8 mouse cellular contexts compared by ENCODE assay signal in genomic region chr9:22388401-22388980, GRCm38 (mm10). TPM values are rescaled to one million over a fixed set of nuclear protein-coding genes. Genes with fewer than 3 reads are reported as not detected.
DNase-seq lines count a peak whose midpoint lies in the region; ATAC-seq and TF ChIP-seq lines count a peak whose summit lies in the region.

No protein-coding gene starts in this region.

- TF ChIP-seq CTCF in kidney, adult 2 months (conservative IDR thresholded peaks at IDR 0.05; ENCODE audit: insufficient read depth, insufficient read length, low read depth, low read length): no peak
- TF ChIP-seq CTCF in G1E (IDR thresholded peaks at IDR 0.05; ENCODE audit: low read depth, low read length): no peak

- ATAC-seq in G1E (ENCODE audit: extremely low read depth, insufficient number of reproducible peaks, low FRiP score, poor library complexity, severe bottlenecking): 0 out of 2 replicates have a peak, but pooled peaks have one; percentile 12
- peak; percentile 78 for ATAC-seq in embryonic facial prominence, embryonic 11.5 days (replicated peaks; ENCODE audit: insufficient number of reproducible peaks, low FRiP score, low TSS enrichment, low read depth)
- peak; percentile 89 for ATAC-seq in hindbrain, embryonic 11.5 days (ENCODE audit: low FRiP score)
- ATAC-seq in stomach, embryonic 15.5 days (ENCODE audit: insufficient read depth, low FRiP score, low read depth): peak; percentile 66

- no peak overlapping the region for H3K27ac ChIP-seq in kidney, adult 2 months (ENCODE audit: insufficient read depth, low read depth, low read length)
- peak overlapping the region; percentile 85 for H3K27ac ChIP-seq in embryonic facial prominence, embryonic 11.5 days (replicated peaks; ENCODE audit: low read depth, low read length)
- peak overlapping the region; percentile 86 for H3K27ac ChIP-seq in hindbrain, embryonic 11.5 days (ENCODE audit: low read depth, low read length)
- peak overlapping the region; percentile 94 for H3K27ac ChIP-seq in stomach, embryonic 15.5 days

- peak overlapping the region; percentile 64 for H3K4me3 ChIP-seq in kidney, adult 2 months (ENCODE audit: insufficient read depth, low read depth, low read length)
- H3K4me3 ChIP-seq in G1E (ENCODE audit: low read depth, low read length): peak overlapping the region; percentile 83
- H3K4me3 ChIP-seq in embryonic facial prominence, embryonic 11.5 days (ENCODE audit: low read depth, low read length): peak overlapping the region; percentile 76
- peak overlapping the region; percentile 80 for H3K4me3 ChIP-seq in hindbrain, embryonic 11.5 days (ENCODE audit: low read depth, low read length)
- H3K4me3 ChIP-seq in stomach, embryonic 15.5 days (replicated peaks): peak overlapping the region; percentile 69

- peak overlapping the region; percentile 88 for H3K9ac ChIP-seq in embryonic facial prominence, embryonic 11.5 days (replicated peaks; ENCODE audit: low read length)
- peak overlapping the region; percentile 86 for H3K9ac ChIP-seq in hindbrain, embryonic 11.5 days (ENCODE audit: low read depth, low read length)
- H3K9ac ChIP-seq in stomach, embryonic 15.5 days: peak overlapping the region; percentile 75

- no peaks in the 10 kb centered on the region for H3K9me3 ChIP-seq in G1E (replicated peaks)
- no peaks in the 10 kb centered on the region for H3K9me3 ChIP-seq in embryonic facial prominence, embryonic 11.5 days (replicated peaks; ENCODE audit: control insufficient read depth, low read length)
- no peaks in the 10 kb centered on the region for H3K9me3 ChIP-seq in hindbrain, embryonic 11.5 days (ENCODE audit: control insufficient read depth, low read length)
- H3K9me3 ChIP-seq in stomach, embryonic 15.5 days: no peaks in the 10 kb centered on the region

- DNase-seq in kidney, adult 2 months: no peak
- no peak for DNase-seq in kidney, adult 11 months
- DNase-seq in G1E (ENCODE audit: low spot score): peak; percentile 37
- peak; percentile 77 for DNase-seq in embryonic facial prominence, embryonic 11.5 days (ENCODE audit: low spot score)
- peak; percentile 83 for DNase-seq in hindbrain, embryonic 11.5 days (ENCODE audit: low spot score)
- DNase-seq in lung, postnatal 10 days: peak; percentile 44
- no peak for DNase-seq in T-cell, adult 2 months (ENCODE audit: low spot score)

- no peaks in the 10 kb centered on the region; the same call in 1 of the 2 replicates for H3K4me1 ChIP-seq in kidney, adult 2 months (ENCODE audit: control insufficient read depth, insufficient read depth, low read length)
- H3K4me1 ChIP-seq in G1E (ENCODE audit: insufficient read depth, low read depth, low read length): peaks cover 45% of the 10 kb centered on the region
- no peaks in the 10 kb centered on the region for H3K4me1 ChIP-seq in embryonic facial prominence, embryonic 11.5 days (ENCODE audit: control insufficient read depth, insufficient read depth, low read length)
- no peaks in the 10 kb centered on the region; the same call in 1 of the 2 replicates for H3K4me1 ChIP-seq in hindbrain, embryonic 11.5 days (replicated peaks; ENCODE audit: control insufficient read depth, insufficient read depth, low read length)
- H3K4me1 ChIP-seq in stomach, embryonic 15.5 days: 0 out of 2 replicates have a peak, but pooled peaks cover 10% of the 10 kb centered on the region

- H3K4me2 ChIP-seq in embryonic facial prominence, embryonic 11.5 days (ENCODE audit: low read depth, low read length): peak overlapping the region; percentile 78
- peak overlapping the region; percentile 67 for H3K4me2 ChIP-seq in hindbrain, embryonic 11.5 days (replicated peaks; ENCODE audit: low read depth, low read length)
- peak overlapping the region; percentile 89 for H3K4me2 ChIP-seq in stomach, embryonic 15.5 days

- no peaks in the 10 kb centered on the region for H3K36me3 ChIP-seq in kidney, adult 2 months (ENCODE audit: control insufficient read depth, insufficient read depth, low read length)
- peaks cover 24% of the 10 kb centered on the region for H3K36me3 ChIP-seq in G1E (replicated peaks)
- H3K36me3 ChIP-seq in embryonic facial prominence, embryonic 11.5 days (replicated peaks; ENCODE audit: control insufficient read depth, insufficient read depth, low read depth, low read length): no peaks in the 10 kb centered on the region
- H3K36me3 ChIP-seq in hindbrain, embryonic 11.5 days (ENCODE audit: control insufficient read depth, insufficient read depth, low read length): no peaks in the 10 kb centered on the region
- no peaks in the 10 kb centered on the region for H3K36me3 ChIP-seq in stomach, embryonic 15.5 days

- no peaks in the 10 kb centered on the region for H3K27me3 ChIP-seq in kidney, adult 2 months (replicated peaks; ENCODE audit: control insufficient read depth, insufficient read depth, low read length)
- H3K27me3 ChIP-seq in G1E (ENCODE audit: insufficient read depth, low read length): no peaks in the 10 kb centered on the region
- no peaks in the 10 kb centered on the region for H3K27me3 ChIP-seq in embryonic facial prominence, embryonic 11.5 days (ENCODE audit: control insufficient read depth, insufficient read depth, low read length)
- no peaks in the 10 kb centered on the region for H3K27me3 ChIP-seq in hindbrain, embryonic 11.5 days (ENCODE audit: control insufficient read depth, insufficient read depth, low read length)
- H3K27me3 ChIP-seq in stomach, embryonic 15.5 days (replicated peaks): no peaks in the 10 kb centered on the region

- no peak for TF ChIP-seq POLR2A in kidney, adult 2 months (IDR thresholded peaks at IDR 0.05; ENCODE audit: low read depth, low read length)

- 1% methylated on average over 41 of the region's 41 CpGs for WGBS in kidney, adult 2 months
- under 1% methylated on average over 41 of the region's 41 CpGs for WGBS in embryonic facial prominence, embryonic 11.5 days
- WGBS in hindbrain, embryonic 11.5 days: 1% methylated on average over 41 of the region's 41 CpGs
- WGBS in stomach, embryonic 15.5 days: under 1% methylated on average over 41 of the region's 41 CpGs

RNA-seq across cellular contexts. Expression of gene Anln, which starts 0.5 kb away (rescaled TPM):
- polyA plus RNA-seq in kidney, adult 2 months (2012; rRNA removed): 0.33 and 0.44 TPM in 2 replicates
- total RNA-seq in G1E (2014; fragmentation: Nextera tagmentation) (183 and 184 TPM in 2 replicates), G1E (2017) (62.1 and 62.4 TPM in 2 replicates)
- polyA plus RNA-seq in G1E (2012): 6.8 and 8.7 TPM in 2 replicates
- polyA plus RNA-seq in embryonic facial prominence, embryonic 11.5 days (2014; fragmentation: Nextera tagmentation; extraction: Ambion mirVana): 53.9 and 63.4 TPM in 2 replicates
- 34.0 and 40.2 TPM in 2 replicates for polyA plus RNA-seq in hindbrain, embryonic 11.5 days (2014; fragmentation: Nextera tagmentation; extraction: Ambion mirVana)
- polyA plus RNA-seq in stomach, embryonic 15.5 days (2015; fragmentation: Nextera tagmentation; extraction: Ambion mirVana): 47.9 and 49.8 TPM in 2 replicates

RNA-seq across cellular contexts. Expression of gene 9530077C05Rik, which starts 22.8 kb away (rescaled TPM):
- polyA plus RNA-seq in kidney, adult 2 months (2012; rRNA removed): 1.0 and 1.1 TPM in 2 replicates
- total RNA-seq in G1E (2014; fragmentation: Nextera tagmentation) (5.1 and 10.3 TPM in 2 replicates), G1E (2017) (6.8 and 7.9 TPM in 2 replicates)
- 1.3 and 1.8 TPM in 2 replicates for polyA plus RNA-seq in G1E (2012)
- 6.8 and 8.8 TPM in 2 replicates for polyA plus RNA-seq in embryonic facial prominence, embryonic 11.5 days (2014; fragmentation: Nextera tagmentation; extraction: Ambion mirVana)
- polyA plus RNA-seq in hindbrain, embryonic 11.5 days (2014; fragmentation: Nextera tagmentation; extraction: Ambion mirVana): 9.3 and 9.8 TPM in 2 replicates
- polyA plus RNA-seq in stomach, embryonic 15.5 days (2015; fragmentation: Nextera tagmentation; extraction: Ambion mirVana): 4.0 and 5.6 TPM in 2 replicates

Comparison
In these comparisons a context has a peak if more than half of its experiments do, and no peak if none do; other contexts are left out.
1. DNase-seq: peak in G1E (single experiment), embryonic facial prominence, embryonic 11.5 days (single experiment), hindbrain, embryonic 11.5 days (single experiment) and lung, postnatal 10 days (single experiment); none in kidney, adult 2 months (single experiment), kidney, adult 11 months (single experiment) and T-cell, adult 2 months (single experiment).
2. ATAC-seq: peak in every context shown above with its lines; median percentile 89 in hindbrain, embryonic 11.5 days; 78 in embryonic facial prominence, embryonic 11.5 days; 66 in stomach, embryonic 15.5 days; 12 in G1E.
3. Peak in every context shown above with its lines, with median percentiles within 50 percentile points of each other: H3K4me3 ChIP-seq, H3K4me2 ChIP-seq and H3K9ac ChIP-seq.